Mouse (Mus musculus) left cerebral cortex, postnatal 36 days (tissue): ENCODE data around the gene Gad2. TPM values are rescaled to one million over a fixed set of nuclear protein-coding genes. Genes with fewer than 3 reads are reported as not detected.

ENCODE experiments used
- DNase-seq, 2 experiments: peaks; one replicate each; pipeline ENCODE4 v3.0.0; 2021 to 2022; ENCODE audit warnings: low spot score in 2 of 2, mixed read lengths in 1 of 2
- intact Hi-C: fragments of 180-260 bp; cut with DNase I; formaldehyde crosslinking; loops from one replicate; pipeline ENCODE4 v1.15.1; 2025
- microRNA-seq: library from miRNA; unstranded; fragments of <30 nt; microRNA quantifications from one replicate; pipeline ENCODE4 v1.2.0, GENCODE M21; 2022
- total RNA-seq, 2 experiments: library from RNA; stranded (reverse); gene quantifications; 2 replicates each; pipeline ENCODE4 v1.2.3; 2021

Gene Gad2
- total RNA-seq, 2 experiments from 2014 or later, result 88.2 to 126 TPM

- intact Hi-C loops, result no loop called here
- no peak for DNase-seq
Observed at GRCm38 (mm10) chr2:22741222-22741621, 119.2 kb downstream of the Gad2 start.

Small RNA genes within 50 kb of the gene (microRNA-seq; reads per million reads assigned to microRNA genes)
- gene Gm23636, result not detected
- gene Mir3967, result not detected

Other genes starting within 250 kb of the Gad2 start
- 1 to 10 TPM; 5.8 to 5.9 TPM for gene Apbb1ip, start 151.9 kb downstream of the Gad2 start, total RNA-seq